Mouse (Mus musculus) ES-Bruce4 (cell line): ENCODE data around the gene Crtc3. TPM values are rescaled to one million over a fixed set of nuclear protein-coding genes. Genes with fewer than 3 reads are reported as not detected.

ENCODE experiments used
- H3K27ac ChIP-seq: 2 replicates; pipeline ENCODE4 v1.5.1; 2012; ENCODE audit warnings: low read length, inconsistent platforms; ENCODE audit not compliant: insufficient read depth
- H3K27me3 ChIP-seq: 2 replicates; pipeline ENCODE4 v1.6.1; 2012; ENCODE audit warnings: mild to moderate bottlenecking, low read length, inconsistent platforms; ENCODE audit not compliant: control insufficient read depth, poor library complexity, insufficient read depth, severe bottlenecking
- H3K36me3 ChIP-seq: 2 replicates; pipeline ENCODE4 v1.6.1; 2012; ENCODE audit warnings: inconsistent platforms, mild to moderate bottlenecking, low read length, moderate library complexity; ENCODE audit not compliant: control insufficient read depth, poor library complexity, insufficient read depth, severe bottlenecking
- H3K4me1 ChIP-seq: one replicate; pipeline ENCODE4 v1.8.1; 2011; ENCODE audit warnings: low read length; ENCODE audit not compliant: control insufficient read depth, insufficient read depth
- H3K4me3 ChIP-seq: 2 replicates; pipeline ENCODE4 v1.5.1; 2011; ENCODE audit warnings: low read depth, mild to moderate bottlenecking, low read length
- H3K9ac ChIP-seq: 2 replicates; pipeline ENCODE4 v1.6.1; 2012; ENCODE audit warnings: low read depth, mild to moderate bottlenecking, inconsistent platforms; ENCODE audit not compliant: poor library complexity, severe bottlenecking
- H3K9me3 ChIP-seq: replicated peaks from 2 replicates; pipeline ENCODE4 v1.6.1; 2012; ENCODE audit warnings: mild to moderate bottlenecking, low read length, inconsistent platforms; ENCODE audit not compliant: control insufficient read depth, poor library complexity, insufficient read depth, severe bottlenecking
- CTCF ChIP-seq: IDR thresholded peaks from one replicate; pipeline ENCODE4 v1.8.1; 2011; ENCODE audit warnings: low read depth, low read length
- EP300 ChIP-seq: IDR thresholded peaks from 2 replicates; pipeline ENCODE4 v1.6.1; 2011; ENCODE audit warnings: low read depth, low read length; ENCODE audit not compliant: insufficient read depth
- POLR2A ChIP-seq: IDR thresholded peaks from one replicate; pipeline ENCODE4 v1.8.1; 2011; ENCODE audit warnings: low read length; ENCODE audit not compliant: insufficient read depth
- polyA plus RNA-seq: library from polyadenylated mRNA; stranded (reverse); fragments of >200 nt; gene quantifications from 2 replicates; pipeline ENCODE4 v1.2.4, GENCODE M21; 2011; ENCODE audit warnings: low read depth; ENCODE audit not compliant: missing spikeins, insufficient read depth, insufficient read length

The Crtc3 gene
- polyA plus RNA-seq, 1 experiment = 8.0 TPM

GRCm38 (mm10) chr7:80614042-80614441 is 74.6 kb downstream of the Crtc3 start:
- H3K4me1 ChIP-seq = no peaks in the 10 kb centered on the region
- H3K9ac ChIP-seq = no peak overlapping the region
- H3K4me3 ChIP-seq = no peak overlapping the region
- TF ChIP-seq EP300 = no peak
- no peak for TF ChIP-seq CTCF
- TF ChIP-seq POLR2A = no peak
- no peaks in the 10 kb centered on the region for H3K27me3 ChIP-seq
- no peak overlapping the region for H3K27ac ChIP-seq
- H3K9me3 ChIP-seq = no peaks in the 10 kb centered on the region
- H3K36me3 ChIP-seq = no peaks in the 10 kb centered on the region

GRCm38 (mm10) chr7:80612191-80612787 is 76.4 kb downstream of the Crtc3 start:
- Histone ChIP-seq H3K9me3 (no peaks in the 10 kb centered on the region), H3K9ac (no peak overlapping the region), H3K36me3 (no peaks in the 10 kb centered on the region), H3K4me1 (no peaks in the 10 kb centered on the region), H3K27me3 (no peaks in the 10 kb centered on the region), H3K4me3 (no peak overlapping the region), H3K27ac (no peak overlapping the region)
- TF ChIP-seq EP300 = no peak
- TF ChIP-seq CTCF = no peak
- no peak for TF ChIP-seq POLR2A

- Histone ChIP-seq H3K27me3 (no peaks in the 10 kb centered on the region), H3K27ac (no peak overlapping the region), H3K4me3 (no peak overlapping the region), H3K9me3 (no peaks in the 10 kb centered on the region), H3K9ac (no peak overlapping the region), H3K4me1 (no peaks in the 10 kb centered on the region), H3K36me3 (no peaks in the 10 kb centered on the region)
- TF ChIP-seq CTCF = no peak
- TF ChIP-seq POLR2A = no peak
- no peak for TF ChIP-seq EP300
These were observed 77.0 kb downstream of the Crtc3 start for GRCm38 (mm10) chr7:80611646-80612045.

- Histone ChIP-seq H3K27ac (no peak overlapping the region), H3K4me3 (no peak overlapping the region), H3K9me3 (no peaks in the 10 kb centered on the region), H3K9ac (no peak overlapping the region), H3K4me1 (peaks cover 2% of the 10 kb centered on the region), H3K36me3 (no peaks in the 10 kb centered on the region), H3K27me3 (no peaks in the 10 kb centered on the region)
- TF ChIP-seq CTCF = no peak
These were observed 81.2 kb downstream of the Crtc3 start for GRCm38 (mm10) chr7:80607503-80607902.

- Histone ChIP-seq H3K9ac (no peak overlapping the region), H3K27me3 (no peaks in the 10 kb centered on the region), H3K27ac (no peak overlapping the region), H3K9me3 (no peaks in the 10 kb centered on the region), H3K4me1 (peaks cover 2% of the 10 kb centered on the region), H3K4me3 (no peak overlapping the region), H3K36me3 (no peaks in the 10 kb centered on the region)
- TF ChIP-seq EP300 (no peak), POLR2A (no peak)
These were observed 82.2 kb downstream of the Crtc3 start for GRCm38 (mm10) chr7:80606435-80606834.

- H3K4me3 ChIP-seq = 0 out of 2 replicates have a peak overlapping the region, but pooled peaks have one; percentile 1
These were observed 83.1 kb downstream of the Crtc3 start for GRCm38 (mm10) chr7:80605557-80605930.

More at GRCm38 (mm10) chr7:80605557-80605930, 83.1 kb downstream of the Crtc3 start:
- no peak for TF ChIP-seq EP300
- no peak for TF ChIP-seq CTCF
- TF ChIP-seq POLR2A = no peak
- no peak overlapping the region; the same call in 1 of the 2 replicates for H3K9ac ChIP-seq
- H3K4me1 ChIP-seq = peaks cover 2% of the 10 kb centered on the region
- peak overlapping the region; percentile 34; the same call in 1 of the 2 replicates for H3K27ac ChIP-seq
- no peaks in the 10 kb centered on the region for H3K9me3 ChIP-seq
- H3K27me3 ChIP-seq = no peaks in the 10 kb centered on the region
- H3K36me3 ChIP-seq = no peaks in the 10 kb centered on the region
